Mouse (Mus musculus) duodenum, adult 2 months (tissue): Measurements from ENCODE around the gene Ttc30b. TPM values are rescaled to one million over a fixed set of nuclear protein-coding genes. Genes with fewer than 3 reads are reported as not detected.

Experiments
- polyA plus RNA-seq: library from polyadenylated mRNA; depleted of rRNA; stranded (reverse); fragments of >200 nt; gene quantifications from 2 replicates; pipeline ENCODE4 v1.2.3, GENCODE M21; 2012; ENCODE audit warnings: low replicate concordance; rRNA removed

The Ttc30b gene
- 4.6 and 5.5 TPM in 2 replicates for polyA plus RNA-seq

DNA sequence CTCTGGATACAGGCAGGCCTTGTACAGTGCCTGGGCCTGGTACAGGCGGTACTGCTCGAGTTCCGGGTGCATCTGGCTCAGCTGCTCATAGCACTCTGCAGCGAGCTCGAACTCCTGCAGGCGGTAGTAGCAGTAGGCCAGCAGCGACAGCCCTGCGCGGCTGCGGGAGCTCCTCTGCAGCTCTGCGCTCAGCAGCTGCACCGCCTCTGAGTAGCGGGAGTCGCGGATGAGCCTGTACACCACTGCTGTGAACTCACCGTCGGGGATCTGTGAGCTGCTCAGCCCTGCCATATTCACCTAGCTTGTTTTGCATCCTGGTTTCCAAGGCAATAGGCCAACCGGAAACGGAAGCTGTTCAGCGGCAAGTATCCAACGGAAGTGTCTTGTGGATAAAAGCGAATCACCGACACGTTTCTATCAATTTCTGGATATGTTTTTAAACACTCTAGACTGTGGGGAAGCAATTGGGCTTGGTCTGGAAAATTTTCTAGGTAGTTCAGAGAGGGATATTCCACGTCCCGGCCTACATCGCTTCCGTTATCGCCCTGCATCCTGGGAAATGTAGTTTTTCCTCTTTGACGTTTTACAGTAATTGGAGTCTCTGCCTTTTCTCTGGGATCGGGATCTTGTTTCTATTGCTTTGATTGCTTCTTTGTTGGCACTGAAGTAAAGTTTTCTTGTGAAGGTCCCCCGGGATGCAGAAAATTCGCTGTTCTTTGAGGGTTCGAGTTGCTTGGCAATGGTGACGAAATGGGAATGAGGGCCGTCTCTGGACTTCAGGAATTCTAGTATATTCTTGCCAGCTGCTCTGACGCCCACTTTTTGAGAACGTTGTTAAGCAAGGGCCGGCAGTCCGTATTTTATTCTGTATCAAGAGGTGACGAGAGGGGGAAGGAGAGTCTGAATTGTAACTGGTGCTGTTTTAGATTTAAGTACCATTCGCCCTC is at the start of gene Ttc30b:
TSS of gene Ttc30b (minus strand) at position 469 of the 947 bp plus-strand sequence.

DNA sequence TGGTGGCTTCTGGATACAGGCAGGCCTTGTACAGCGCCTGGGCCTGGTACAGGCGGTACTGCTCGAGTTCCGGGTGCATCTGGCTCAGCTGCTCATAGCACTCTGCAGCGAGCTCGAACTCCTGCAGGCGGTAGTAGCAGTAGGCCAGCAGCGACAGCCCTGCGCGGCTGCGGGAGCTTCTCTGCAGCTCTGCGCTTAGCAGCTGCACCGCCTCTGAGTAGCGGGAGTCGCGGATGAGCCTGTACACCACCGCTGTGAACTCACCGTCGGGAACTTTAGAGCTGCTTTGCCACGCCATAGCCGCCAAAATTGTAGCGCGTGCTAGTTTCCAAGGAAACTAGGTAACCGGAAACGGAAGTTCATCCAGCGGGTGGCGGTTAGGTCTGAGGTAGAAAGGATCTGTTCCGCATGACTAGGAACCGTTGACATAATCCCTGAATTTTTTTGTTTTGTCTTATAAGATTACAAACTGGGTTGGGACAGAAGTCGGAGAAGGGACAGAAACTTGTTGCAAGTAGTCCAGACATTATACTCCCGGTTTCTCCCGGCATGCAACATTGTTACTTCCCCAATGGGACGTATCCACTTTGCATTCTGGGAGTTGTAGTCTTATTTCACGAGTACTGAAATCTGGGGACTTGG is 43.2 kb upstream of the Ttc30b start, which contains the start of gene Ttc30a1:
TSS of gene Ttc30a1 (minus strand) at position 528 of the 642 bp plus-strand sequence.

DNA sequence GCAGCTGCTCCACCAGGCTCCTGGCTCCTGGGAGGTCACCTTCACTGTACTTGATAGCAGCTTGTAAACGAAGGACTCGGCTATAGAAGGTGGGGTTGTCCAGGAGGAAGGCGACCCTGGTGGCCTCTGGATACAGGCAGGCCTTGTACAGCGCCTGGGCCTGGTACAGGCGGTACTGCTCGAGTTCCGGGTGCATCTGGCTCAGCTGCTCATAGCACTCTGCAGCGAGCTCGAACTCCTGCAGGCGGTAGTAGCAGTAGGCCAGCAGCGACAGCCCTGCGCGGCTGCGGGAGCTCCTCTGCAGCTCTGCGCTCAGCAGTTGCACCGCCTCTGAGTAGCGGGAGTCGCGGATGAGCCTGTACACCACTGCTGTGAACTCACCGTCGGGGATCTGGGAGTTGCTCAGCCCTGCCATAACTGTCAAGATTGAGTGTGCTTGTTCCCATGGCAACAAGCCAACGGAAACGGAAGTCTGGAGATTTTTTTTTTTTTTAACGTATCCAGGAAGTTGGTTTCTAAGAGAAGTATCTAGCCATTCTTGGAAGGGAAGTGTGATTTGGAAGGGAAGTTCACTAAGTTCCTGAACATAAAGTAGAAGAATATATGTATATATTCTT is 39.5 kb upstream of the Ttc30b start, which contains the start of gene Ttc30a2:
TSS of gene Ttc30a2 (minus strand) at position 419 of the 617 bp plus-strand sequence.

Other genes with a start within 250 kb of the Ttc30b start
- 66.9 and 110 TPM in 2 replicates for gene Nfe2l2, start 233.9 kb downstream of the Ttc30b start, polyA plus RNA-seq
- gene Agps, start 106.4 kb downstream of the Ttc30b start, polyA plus RNA-seq: 1.00 and 1.1 TPM in 2 replicates
- gene Ttc30a2, start 39.6 kb upstream of the Ttc30b start, polyA plus RNA-seq: 0.04 TPM in 1 of 2 replicates, not detected in the other
- gene Ttc30a1, start 43.4 kb upstream of the Ttc30b start, polyA plus RNA-seq: 0.76 and 1.3 TPM in 2 replicates